Mouse (Mus musculus): ENCODE measurements around the gene Psma3.

GRCm38 (mm10) chr12:71043571-71043970 lies 69.2 kb downstream of the Psma3 start:
- TF ChIP-seq CTCF (IDR thresholded peaks at IDR 0.05; ENCODE audit: control insufficient read depth, insufficient read depth, insufficient replicate concordance, low read depth, low read length) (no peak), POLR2A (IDR thresholded peaks at IDR 0.05; ENCODE audit: control insufficient read depth, low read depth, low read length) (no peak)

All from testis, adult 2 months (tissue).